Mouse (Mus musculus) urinary bladder, postnatal 4 days (tissue): Measurements from ENCODE around the gene Itk.
A peak's percentile ranks its signal among the peaks of the same experiment; 100 is the strongest.

ENCODE experiments used
- DNase-seq, 2 experiments: peaks; one replicate each; pipeline ENCODE4 v3.0.0; 2021 to 2022; ENCODE audit warnings: low spot score in 2 of 2

Gene Itk

DNA sequence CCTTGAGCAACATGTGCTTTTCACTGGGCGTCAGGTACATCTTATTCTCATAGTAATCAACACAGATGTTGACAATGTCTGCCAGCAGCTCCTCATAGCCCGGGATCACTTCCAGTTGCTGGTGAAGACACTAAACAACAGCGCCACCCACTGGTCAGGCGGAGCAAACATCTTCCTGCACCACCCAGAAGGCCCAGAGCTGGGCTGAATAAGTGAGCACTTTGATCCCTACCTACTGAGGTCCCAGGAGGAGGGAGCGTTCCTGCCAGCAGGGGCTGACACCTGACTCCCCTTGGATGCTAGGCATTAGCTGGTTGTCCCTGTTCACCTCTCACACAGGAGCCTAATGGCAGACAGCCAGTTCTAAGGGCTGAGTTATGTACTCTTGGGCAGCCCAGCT lies 112.5 kb downstream of the Itk start:
- DNase-seq: no peak

- no peak for DNase-seq
Observed at GRCm38 (mm10) chr11:46276168-46276567, 113.1 kb downstream of the Itk start.

- DNase-seq: peak; percentile 55 to 74
Observed at GRCm38 (mm10) chr11:46275302-46275701, 114.0 kb downstream of the Itk start.
